Mouse (Mus musculus) liver, embryonic 16.5 days (tissue): ENCODE data around the gene Adat3. TPM values are rescaled to one million over a fixed set of nuclear protein-coding genes. Genes with fewer than 3 reads are reported as not detected.

ENCODE experiments used
- ATAC-seq: fragments of 200-750 bp; cut with Nextera tagmentation; 2 replicates; pipeline ENCODE4 v1.8.0; 2017; ENCODE audit warnings: low read depth, mild to moderate bottlenecking, moderate number of reproducible peaks, moderate library complexity
- H3K27ac ChIP-seq: fragments of 300-500 bp; sonication (generic); 2 replicates; pipeline ENCODE4 v1.5.1; 2014; ENCODE audit warnings: mild to moderate bottlenecking, low read length
- H3K27me3 ChIP-seq: fragments of 300-500 bp; sonication (generic); 2 replicates; pipeline ENCODE4 v1.6.1; 2014; ENCODE audit warnings: low read depth, low read length, mixed read lengths; ENCODE audit not compliant: control insufficient read depth, insufficient read depth
- H3K36me3 ChIP-seq: fragments of 300-500 bp; sonication (generic); 2 replicates; pipeline ENCODE4 v1.6.1; 2014; ENCODE audit warnings: mild to moderate bottlenecking; ENCODE audit not compliant: control insufficient read depth, insufficient read depth
- H3K4me1 ChIP-seq: fragments of 300-500 bp; sonication (generic); 2 replicates; pipeline ENCODE4 v1.6.1; 2014; ENCODE audit warnings: low read depth, low read length, mixed read lengths; ENCODE audit not compliant: control insufficient read depth
- H3K4me2 ChIP-seq: fragments of 300-500 bp; sonication (generic); 2 replicates; pipeline ENCODE4 v1.6.1; 2014; ENCODE audit warnings: low read depth, low read length, mixed read lengths
- H3K4me3 ChIP-seq: fragments of 300-500 bp; sonication (generic); 2 replicates; pipeline ENCODE4 v1.5.1; 2014; ENCODE audit warnings: low read depth, mild to moderate bottlenecking, low read length
- H3K9ac ChIP-seq: fragments of 300-500 bp; sonication (generic); 2 replicates; pipeline ENCODE4 v1.6.1; 2014; ENCODE audit warnings: low read depth, low read length
- H3K9me3 ChIP-seq: fragments of 300-500 bp; sonication (generic); replicated peaks from 2 replicates; pipeline ENCODE4 v1.6.1; 2016; ENCODE audit warnings: low read length; ENCODE audit not compliant: control insufficient read depth
- WGBS: fragments of 180-500 bp; shearing (Covaris S2); extraction: QIAGEN DNeasy Blood & Tissue Kit; methylation state at CpG from one replicate; pipeline ENCODE4 v1.1.7; 2014; ENCODE audit not compliant: insufficient replicate concordance; 5-methylcytosine and 5-hydroxymethylcytosine counted together
- polyA plus RNA-seq: library from polyadenylated mRNA; unstranded; fragments of >200 nt; fragmentation: Nextera tagmentation; extraction: Ambion mirVana; gene quantifications from 2 replicates; pipeline ENCODE4 v1.2.1, GENCODE M21; 2015

The Adat3 gene
- 3.2 and 3.7 TPM in 2 replicates for polyA plus RNA-seq

DNA sequence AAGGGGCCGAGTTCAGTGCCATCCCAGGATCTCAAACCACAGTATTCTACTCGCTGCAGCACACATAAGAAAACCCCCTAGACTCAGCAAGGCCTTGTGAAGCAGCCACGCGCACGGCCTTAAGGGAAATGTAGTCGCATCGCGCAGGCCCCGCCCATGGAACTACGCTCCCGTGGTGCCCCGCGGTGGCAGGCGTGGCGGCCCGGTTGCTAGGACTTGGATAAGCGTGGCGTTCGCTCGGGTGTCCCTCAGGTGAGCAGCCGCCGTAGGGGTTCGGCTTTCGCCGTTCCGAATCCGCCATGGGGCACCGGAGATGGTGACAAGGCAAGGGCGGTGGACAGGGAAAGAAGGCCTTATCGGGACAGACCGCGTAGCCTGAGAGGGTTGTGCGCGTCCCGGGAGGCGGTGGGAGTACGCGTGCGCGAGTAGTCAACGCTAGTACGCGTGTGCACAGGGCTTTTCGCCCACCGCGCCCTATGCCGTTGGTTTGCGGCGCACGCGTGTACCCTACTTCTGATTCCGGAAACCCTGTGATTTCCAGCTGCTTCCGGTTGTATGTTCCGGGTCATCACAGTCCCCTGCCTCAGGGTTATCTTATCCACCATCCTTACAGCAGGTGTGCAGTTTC, at the start of gene Adat3, which contains the start of gene Scamp4:
Gene Adat3, plus strand, starts transcription at position 183 of the 628 bp plus-strand sequence.
Gene Scamp4, plus strand, starts transcription at position 175 of the 628 bp plus-strand sequence.
- H3K9me3 ChIP-seq: no peaks in the 10 kb centered on the region
- H3K27me3 ChIP-seq: no peaks in the 10 kb centered on the region
- ATAC-seq: peak; percentile 85
- H3K4me1 ChIP-seq: peaks cover 58% of the 10 kb centered on the region
- peak within 1 kb of the TSS; percentile 70 for H3K4me3 ChIP-seq
- under 1% methylated on average over 54 of the region's 54 CpGs for WGBS
- peaks cover 18% of the 10 kb centered on the region for H3K36me3 ChIP-seq
- H3K4me2 ChIP-seq: peak within 1 kb of the TSS; percentile 97
- H3K27ac ChIP-seq: peak within 1 kb of the TSS; percentile 90
- H3K9ac ChIP-seq: peak within 1 kb of the TSS; percentile 76

- Histone ChIP-seq H3K36me3 (peaks cover 9% of the 10 kb centered on the region), H3K9ac (peak overlapping the region; percentile 63), H3K27ac (peak overlapping the region; percentile 93), H3K4me2 (peak overlapping the region; percentile 72), H3K4me3 (peak overlapping the region; percentile 39), H3K27me3 (no peaks in the 10 kb centered on the region), H3K4me1 (peaks cover 50% of the 10 kb centered on the region), H3K9me3 (no peaks in the 10 kb centered on the region)
- WGBS: 16% methylated on average over 8 of the region's 8 CpGs
- ATAC-seq: peak; percentile 93
These were observed 49.1 kb upstream of the Adat3 start for GRCm38 (mm10) chr10:80553575-80553974.

DNA sequence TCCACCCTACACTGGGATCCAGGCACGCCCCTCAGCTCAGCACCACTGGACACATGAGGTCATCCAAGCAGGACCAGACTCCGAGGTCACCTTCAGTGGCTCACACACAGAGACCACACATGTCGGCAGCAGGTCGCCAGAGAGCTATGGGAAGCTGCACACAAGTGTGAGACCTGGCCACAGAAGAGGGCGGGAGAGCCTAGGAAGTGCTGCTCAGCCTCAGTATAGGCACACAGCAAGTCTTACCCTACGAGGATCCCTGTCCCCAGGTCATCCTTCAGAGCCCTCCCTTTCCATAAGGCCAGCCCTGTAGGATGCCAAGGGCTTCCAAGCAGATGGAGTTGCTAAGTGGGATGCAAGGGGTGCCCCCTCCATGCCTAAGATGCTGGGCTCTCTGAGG, 48.7 kb upstream of the Adat3 start:
- peak overlapping the region; percentile 72 for H3K4me2 ChIP-seq
- H3K27ac ChIP-seq: peak overlapping the region; percentile 93
- H3K4me3 ChIP-seq: peak overlapping the region; percentile 39
- H3K4me1 ChIP-seq: peaks cover 50% of the 10 kb centered on the region
- no peaks in the 10 kb centered on the region for H3K9me3 ChIP-seq
- no peaks in the 10 kb centered on the region for H3K27me3 ChIP-seq
- WGBS: 50% methylated on average over 6 of the region's 6 CpGs
- peak overlapping the region; percentile 63 for H3K9ac ChIP-seq
- peaks cover 9% of the 10 kb centered on the region for H3K36me3 ChIP-seq
- ATAC-seq: peak; percentile 18; the same call in 1 of the 2 replicates

GRCm38 (mm10) chr10:80557346-80557965, 45.2 kb upstream of the Adat3 start:
- no peak for ATAC-seq
- WGBS: 29% methylated on average over 5 of the region's 5 CpGs
- H3K4me1 ChIP-seq: peaks cover 68% of the 10 kb centered on the region
- no peaks in the 10 kb centered on the region for H3K27me3 ChIP-seq
- no peak overlapping the region for H3K27ac ChIP-seq
- no peak overlapping the region for H3K9ac ChIP-seq
- no peaks in the 10 kb centered on the region for H3K36me3 ChIP-seq
- no peak overlapping the region for H3K4me3 ChIP-seq
- no peak overlapping the region for H3K4me2 ChIP-seq
- no peaks in the 10 kb centered on the region for H3K9me3 ChIP-seq

DNA sequence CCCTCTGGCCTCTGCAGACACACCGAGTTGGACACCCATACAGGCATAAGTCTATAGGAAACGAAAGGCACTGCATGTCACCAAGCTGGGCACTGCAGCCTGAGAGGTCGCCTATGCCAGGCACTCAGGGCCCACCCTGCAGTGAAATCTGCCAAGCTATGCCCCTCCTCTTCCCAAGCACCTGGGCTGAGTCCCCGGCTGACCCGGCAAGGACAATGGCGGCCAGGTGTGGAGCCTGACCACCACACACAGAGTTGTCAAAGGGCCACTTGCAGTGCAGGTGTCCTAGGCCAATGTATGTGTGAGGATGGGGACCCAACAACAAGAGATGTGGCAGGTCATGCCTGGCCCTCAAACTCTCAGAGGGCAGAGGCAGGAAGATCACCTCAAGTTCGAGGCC, 43.2 kb upstream of the Adat3 start:
- 78% methylated on average over 7 of the region's 7 CpGs for WGBS
- Histone ChIP-seq H3K4me2 (peak overlapping the region; percentile 74), H3K27ac (0 out of 2 replicates have a peak overlapping the region, but pooled peaks have one; percentile 11), H3K4me3 (peak overlapping the region; percentile 13; the same call in 1 of the 2 replicates), H3K4me1 (peaks cover 50% of the 10 kb centered on the region), H3K9me3 (no peaks in the 10 kb centered on the region), H3K27me3 (no peaks in the 10 kb centered on the region), H3K9ac (peak overlapping the region; percentile 20; the same call in 1 of the 2 replicates), H3K36me3 (no peaks in the 10 kb centered on the region)
- ATAC-seq: no peak

DNA sequence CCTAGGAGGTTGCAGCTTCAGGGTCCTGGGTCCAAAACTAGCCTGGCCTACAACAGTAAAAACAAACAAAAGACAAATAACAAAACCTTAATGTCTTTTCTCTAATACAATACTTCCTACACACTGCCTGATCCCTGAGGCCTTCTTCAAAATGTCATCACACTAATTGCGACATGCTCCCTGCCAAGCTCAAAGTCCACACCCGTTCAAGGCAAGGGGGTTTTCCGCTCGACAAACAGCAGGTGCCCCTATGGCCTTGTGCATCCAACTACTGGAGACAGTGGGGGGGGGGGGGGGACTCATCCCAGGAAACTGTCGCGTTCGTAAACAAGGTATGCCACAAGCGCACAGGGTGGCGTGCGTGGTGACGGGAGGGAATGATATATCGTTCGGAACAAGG, 42.1 kb upstream of the Adat3 start:
- no peaks in the 10 kb centered on the region for H3K9me3 ChIP-seq
- peak overlapping the region; percentile 74 for H3K4me2 ChIP-seq
- WGBS: 0% methylated on average over 13 of the region's 13 CpGs
- H3K27ac ChIP-seq: peak overlapping the region; percentile 90
- H3K4me1 ChIP-seq: peaks cover 42% of the 10 kb centered on the region
- peak overlapping the region; percentile 94 for H3K9ac ChIP-seq
- peak overlapping the region; percentile 91 for H3K4me3 ChIP-seq
- 0 out of 2 replicates have a peak, but pooled peaks cover under 1% of the 10 kb centered on the region for H3K36me3 ChIP-seq
- ATAC-seq: peak; percentile 28
- no peaks in the 10 kb centered on the region for H3K27me3 ChIP-seq

- ATAC-seq: peak; percentile 81
- under 1% methylated on average over 71 of the region's 72 CpGs for WGBS
- H3K27ac ChIP-seq: peak within 1 kb of the TSS; percentile 90
- H3K4me1 ChIP-seq: peaks cover 46% of the 10 kb centered on the region
- H3K4me3 ChIP-seq: peak within 1 kb of the TSS; percentile 91
- H3K9me3 ChIP-seq: no peaks in the 10 kb centered on the region
- H3K27me3 ChIP-seq: no peaks in the 10 kb centered on the region
- H3K4me2 ChIP-seq: peak within 1 kb of the TSS; percentile 74
- peaks cover 5% of the 10 kb centered on the region; the same call in 1 of the 2 replicates for H3K36me3 ChIP-seq
- H3K9ac ChIP-seq: peak within 1 kb of the TSS; percentile 94
These were observed 41.4 kb upstream of the Adat3 start, which contains the start of gene Rexo1 for GRCm38 (mm10) chr10:80561116-80561944. Gene Rexo1, minus strand, starts transcription at chr10:80561560.

- Histone ChIP-seq H3K9me3 (no peaks in the 10 kb centered on the region), H3K4me3 (no peak overlapping the region), H3K4me1 (peaks cover 43% of the 10 kb centered on the region), H3K27ac (no peak overlapping the region; the same call in 1 of the 2 replicates), H3K27me3 (no peaks in the 10 kb centered on the region), H3K4me2 (no peak overlapping the region), H3K9ac (no peak overlapping the region), H3K36me3 (peaks cover 15% of the 10 kb centered on the region)
- 36% methylated on average over 17 of the region's 17 CpGs for WGBS
- ATAC-seq: no peak
These were observed 36.1 kb upstream of the Adat3 start for GRCm38 (mm10) chr10:80566375-80567092.
